Mouse (Mus musculus) layer of hippocampus, adult 9-11 months (tissue): ENCODE results near the gene D630045J12Rik.

Source experiments
- DNase-seq: peaks from one replicate; pipeline ENCODE4 v3.0.0; 2022

D630045J12Rik gene

DNA sequence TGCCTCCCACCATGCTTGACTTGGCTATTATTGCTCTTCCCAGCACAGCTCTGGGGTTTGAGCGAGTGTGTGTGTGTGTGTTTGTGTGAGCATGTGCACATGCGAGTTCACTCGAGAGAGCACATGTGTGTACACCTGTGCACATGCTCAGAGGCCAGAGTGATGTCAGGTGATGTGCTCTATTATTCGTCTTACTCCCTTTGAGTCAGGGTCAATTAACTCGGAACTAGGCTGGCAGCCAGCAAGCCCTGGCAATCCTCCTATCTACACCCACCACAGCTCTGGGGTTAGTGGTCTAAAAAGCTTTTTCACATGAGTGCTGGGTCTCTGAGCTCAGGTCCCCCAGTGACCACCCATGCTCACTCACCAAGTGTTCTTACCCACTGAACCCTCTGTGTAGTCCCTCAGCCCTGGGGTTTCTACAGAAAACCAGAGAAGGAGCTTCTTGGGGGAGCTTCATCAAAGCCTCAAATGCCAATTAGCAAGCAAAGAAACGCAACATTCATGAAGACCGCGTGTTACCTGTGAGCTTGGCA, 11.4 kb downstream of the D630045J12Rik start:
- DNase-seq: no peak

DNA sequence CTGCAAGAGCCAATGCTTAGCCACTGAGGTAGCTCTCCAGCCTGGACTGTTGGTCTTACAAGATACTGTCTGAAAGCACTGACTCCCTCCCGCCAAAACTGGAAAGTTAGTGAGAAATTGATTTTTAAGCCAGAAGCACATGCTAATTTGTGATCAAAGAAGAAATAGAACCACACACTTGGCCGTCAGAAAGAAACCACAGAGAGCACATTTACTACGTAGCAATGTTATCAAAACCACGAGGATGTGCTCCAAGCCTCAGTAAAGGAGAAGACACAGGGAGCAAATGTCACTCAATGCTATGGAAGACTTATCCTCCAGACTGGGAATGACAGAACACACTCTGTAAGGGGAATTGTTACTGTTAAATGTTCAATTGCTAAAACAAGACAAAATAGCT, 12.3 kb downstream of the D630045J12Rik start:
- DNase-seq: no peak

DNA sequence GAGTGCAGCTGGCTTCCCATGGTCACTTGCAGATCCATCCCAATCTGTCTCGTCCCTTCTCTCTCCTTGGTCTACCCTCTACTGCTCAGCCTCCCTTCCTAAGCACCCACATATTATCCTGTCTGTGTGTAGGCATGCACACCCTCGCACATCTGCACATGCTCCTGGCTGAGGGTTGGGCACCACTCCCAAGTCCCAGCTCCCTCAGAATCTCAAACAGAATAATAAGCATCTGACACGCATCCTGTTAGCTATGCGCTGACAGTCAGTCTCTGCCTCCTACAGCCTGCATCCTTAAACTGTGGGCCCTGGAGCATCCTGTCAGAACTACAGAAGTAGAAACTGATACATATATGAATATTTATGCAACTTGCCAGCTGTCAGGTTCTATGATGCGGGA, 13.2 kb downstream of the D630045J12Rik start:
- peak; percentile 83 for DNase-seq

DNA sequence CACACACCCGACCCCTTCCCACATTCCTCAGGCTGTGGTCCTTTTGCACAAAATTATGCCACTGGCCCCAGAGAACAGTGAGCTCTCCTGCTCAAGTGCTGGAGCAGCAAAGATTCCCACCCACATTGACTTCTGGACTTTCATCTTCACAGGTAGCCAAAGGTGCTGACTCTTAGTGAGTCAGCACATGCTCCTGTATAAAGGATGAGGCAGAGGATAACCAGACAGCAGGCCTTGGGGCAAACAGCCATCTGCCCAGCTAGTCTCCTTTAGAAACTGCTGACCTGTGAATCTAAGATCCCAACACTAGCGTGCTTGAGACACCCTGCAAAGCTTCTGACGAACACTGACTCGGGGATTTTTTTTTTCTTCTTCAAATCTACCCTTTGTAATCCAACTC, 15.4 kb downstream of the D630045J12Rik start:
- DNase-seq: no peak

DNA sequence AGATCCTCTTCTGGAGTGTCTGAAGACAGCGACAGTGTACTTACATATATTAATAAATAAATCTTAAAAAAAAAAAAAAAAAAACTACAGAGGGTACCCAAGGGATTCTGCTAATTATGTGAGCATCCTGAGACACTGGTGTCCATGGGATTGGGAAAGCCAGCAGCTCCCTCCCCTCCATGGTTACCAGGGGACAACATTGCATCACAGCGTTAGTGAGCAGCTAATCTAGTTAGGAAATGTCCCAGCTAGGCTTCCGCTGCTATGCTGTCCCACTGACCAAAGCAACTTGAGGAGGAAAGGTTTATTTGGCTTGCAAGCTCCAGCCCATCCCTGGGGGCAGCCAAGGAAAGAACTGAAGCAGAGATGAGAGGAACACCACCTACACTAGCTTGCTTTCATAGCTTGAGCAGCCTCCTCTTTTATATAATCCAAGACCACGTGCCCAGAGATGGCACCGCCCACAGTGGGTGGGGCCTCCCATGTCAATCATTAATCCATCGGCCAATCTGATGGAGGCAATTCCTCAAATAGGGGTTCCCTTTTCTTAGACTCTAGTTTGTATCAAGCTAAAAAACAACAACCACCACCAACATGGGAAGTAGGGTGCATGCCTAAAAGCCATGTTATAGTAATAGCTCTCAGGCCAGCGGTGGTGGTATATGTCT, 17.7 kb downstream of the D630045J12Rik start:
- DNase-seq: no peak

DNA sequence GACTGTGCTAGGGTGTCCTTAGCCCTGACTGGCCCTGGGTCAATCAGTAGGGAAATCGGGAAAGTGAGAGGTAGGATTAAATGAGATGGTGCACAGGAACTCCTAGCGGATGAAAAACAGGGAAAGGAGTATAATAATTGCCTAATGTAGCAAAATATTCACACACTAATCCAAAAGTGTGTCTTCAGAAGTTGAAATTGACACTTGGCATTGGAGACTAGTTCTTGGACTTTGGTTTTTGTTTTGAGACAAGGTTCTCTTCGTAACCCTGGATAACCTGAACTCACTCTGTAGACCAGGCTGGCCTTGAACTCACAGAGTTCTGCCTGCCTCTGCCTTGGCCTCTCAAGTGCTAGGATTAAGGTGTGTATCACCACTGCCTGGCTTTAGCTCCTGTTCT, 20.0 kb downstream of the D630045J12Rik start:
- no peak for DNase-seq

DNA sequence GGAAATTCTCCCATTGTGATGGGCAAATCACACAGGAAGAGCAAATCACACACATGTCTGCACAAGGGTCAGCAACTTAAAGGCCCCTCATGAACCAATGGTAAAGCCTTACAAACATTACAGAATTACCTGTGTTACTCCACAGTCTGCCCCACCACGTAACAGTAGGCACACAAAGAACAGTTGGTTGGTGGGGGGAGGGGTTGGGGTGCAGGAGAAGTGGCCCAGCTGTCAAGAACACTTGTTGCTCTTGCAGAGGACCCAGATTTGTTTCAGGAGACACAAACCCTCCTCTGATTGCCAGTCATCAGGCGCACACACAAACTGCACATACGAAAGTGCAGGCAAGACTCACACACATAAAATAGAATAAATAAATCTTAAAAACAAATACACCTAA, 20.9 kb downstream of the D630045J12Rik start:
- DNase-seq: no peak

DNA sequence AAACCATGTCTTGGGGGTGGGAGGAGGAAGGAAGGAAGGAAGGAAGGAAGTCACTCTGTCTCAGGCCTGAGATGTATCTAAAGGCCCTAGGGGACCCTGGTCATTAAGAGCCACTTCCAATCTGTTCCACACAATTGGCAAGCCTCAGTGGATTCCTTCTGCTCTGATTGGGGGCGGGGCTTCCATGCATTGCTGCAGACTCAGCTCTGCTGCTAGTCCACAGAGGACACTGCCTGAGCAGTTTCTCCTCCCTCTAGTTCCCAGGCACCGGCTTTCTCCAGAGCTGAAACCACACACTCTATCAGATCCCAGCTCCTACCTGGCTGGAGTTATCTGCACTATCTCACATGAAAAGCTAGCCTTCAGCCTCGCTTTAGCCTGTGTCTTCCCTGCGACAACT, 21.8 kb downstream of the D630045J12Rik start:
- DNase-seq: no peak

DNA sequence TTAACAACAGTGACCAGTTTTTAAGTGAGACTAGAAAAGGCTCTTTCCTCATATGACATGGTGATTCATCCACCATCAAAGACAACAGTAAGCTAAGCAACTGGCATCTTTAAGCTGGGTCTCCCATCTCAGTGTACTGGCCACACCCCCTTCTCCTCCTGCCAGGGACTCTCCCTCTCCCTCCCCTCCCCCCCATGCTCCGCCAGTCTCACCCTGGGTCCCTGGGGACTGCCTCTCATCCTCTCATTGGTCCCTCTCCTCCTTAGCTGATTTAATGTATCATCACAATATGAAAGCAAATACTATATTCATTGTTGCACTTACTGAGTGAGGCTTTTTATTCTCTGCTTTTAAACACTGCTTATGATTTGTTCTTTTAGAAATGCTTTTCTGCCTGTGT, 29.7 kb downstream of the D630045J12Rik start:
- no peak for DNase-seq

DNA sequence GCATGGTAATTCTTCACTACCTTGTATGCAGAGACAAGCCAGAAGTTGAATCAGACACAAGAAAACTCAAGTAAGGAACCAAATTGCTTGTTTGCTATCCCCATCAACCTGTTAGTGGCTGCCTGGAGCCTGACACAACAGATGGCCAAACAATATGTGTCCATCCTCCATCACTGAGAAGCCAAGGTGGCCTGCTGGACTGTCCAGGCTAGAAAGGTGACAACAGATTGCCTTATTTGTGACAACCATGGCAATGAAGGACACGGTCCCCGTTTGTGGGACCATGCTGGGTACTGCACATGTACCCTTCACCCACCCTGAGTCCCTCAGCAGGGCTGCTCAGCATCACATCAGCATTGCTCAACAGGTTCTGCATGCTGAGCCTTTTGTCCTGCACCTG, 34.5 kb downstream of the D630045J12Rik start:
- DNase-seq: no peak

DNA sequence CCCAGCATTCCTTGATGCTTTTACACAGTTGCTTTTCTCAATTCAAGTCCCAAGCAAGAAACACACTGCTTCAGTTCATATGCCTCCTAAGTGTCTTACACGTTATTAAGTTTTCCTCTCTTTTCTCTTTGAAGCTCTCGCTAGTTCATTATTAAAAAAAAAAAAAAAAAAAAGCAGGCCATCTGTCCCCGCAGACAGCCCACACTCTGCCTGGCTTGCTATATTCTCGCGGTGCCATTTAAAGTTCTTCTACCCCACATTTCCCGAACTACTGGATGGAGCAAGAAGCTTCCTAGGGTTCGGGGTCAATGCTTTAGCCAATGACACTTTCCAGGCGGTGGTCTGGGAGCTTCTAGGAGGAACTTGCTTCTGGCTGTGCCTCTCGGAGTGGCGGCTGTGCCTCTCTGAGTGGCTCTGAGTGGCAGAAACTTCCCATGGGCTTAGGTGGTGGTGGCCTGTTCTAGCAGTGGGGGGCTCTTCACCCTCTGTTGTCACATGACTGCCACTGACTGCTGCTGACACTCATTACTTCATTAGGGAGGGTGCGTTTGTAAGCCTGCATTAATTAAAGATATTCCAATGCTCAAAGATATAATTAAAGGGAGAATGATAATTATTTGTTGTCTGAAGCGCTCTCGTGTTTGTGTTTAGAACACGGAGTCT, 38.2 kb downstream of the D630045J12Rik start:
- no peak for DNase-seq

DNA sequence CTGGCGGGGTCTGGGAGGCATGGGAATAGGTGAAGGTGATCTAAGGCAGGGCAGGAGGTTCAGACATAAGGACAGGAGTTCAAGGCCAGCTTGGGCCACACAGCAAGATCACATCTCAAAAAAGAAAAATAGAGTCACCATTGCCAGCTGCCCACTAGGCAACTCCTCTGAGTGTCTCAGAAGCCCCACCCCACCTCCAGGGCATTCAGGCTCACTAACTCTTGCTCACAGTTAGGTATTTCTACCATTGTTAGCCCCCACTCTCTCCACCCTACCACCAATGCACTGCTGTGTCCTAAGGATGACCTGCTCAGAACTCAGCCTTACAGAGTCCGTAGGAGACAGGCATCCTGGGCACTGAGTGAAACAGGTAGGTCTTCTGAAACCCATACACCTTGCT, 46.2 kb downstream of the D630045J12Rik start:
- DNase-seq: no peak

DNA sequence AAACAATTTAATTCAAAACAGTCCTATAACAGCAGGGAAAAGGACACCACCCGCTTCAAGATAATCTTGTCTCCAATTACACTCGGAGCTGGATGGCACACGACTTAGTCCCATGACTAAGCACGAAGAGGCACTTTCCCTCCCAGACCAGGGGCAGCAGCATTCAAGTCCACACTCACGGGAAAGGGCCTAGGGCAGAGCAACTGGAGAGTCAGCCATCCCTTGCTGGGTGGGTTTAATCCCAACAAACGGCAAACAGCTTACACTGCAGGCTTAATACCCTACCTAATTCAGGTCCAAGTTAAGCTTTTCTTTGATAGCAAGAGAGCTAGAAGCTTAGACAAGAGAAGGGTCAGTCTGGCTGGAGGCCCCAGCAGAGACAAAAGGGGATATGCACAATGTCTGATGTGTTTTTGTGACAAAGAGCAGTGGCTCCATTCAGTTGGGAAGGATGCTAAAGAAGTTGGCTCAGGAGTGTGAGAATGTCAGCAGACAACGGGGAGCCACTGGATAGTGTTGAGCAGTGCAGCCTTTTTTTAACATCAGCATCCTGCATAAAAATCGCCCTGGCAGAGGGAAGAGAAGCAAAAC, 46.8 kb downstream of the D630045J12Rik start:
- DNase-seq: no peak

DNA sequence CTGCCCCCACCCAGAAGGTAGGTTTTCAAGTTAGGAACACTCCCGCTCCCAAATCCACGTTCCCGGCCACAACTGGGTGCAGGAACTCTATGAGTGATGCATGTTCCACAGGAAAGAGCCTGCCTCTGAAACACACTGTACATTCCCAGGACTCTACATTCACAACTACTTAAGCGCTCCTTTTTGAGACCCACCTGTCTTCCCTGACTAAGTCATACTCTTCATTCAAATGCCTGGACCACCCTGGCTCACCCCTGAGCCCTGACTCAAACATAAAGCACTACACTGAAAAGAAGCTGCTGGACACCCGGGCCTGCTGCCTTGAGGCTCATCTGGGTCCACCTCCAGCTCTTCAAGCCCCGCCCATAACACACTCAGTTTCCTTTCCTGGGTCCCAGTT, 48.4 kb downstream of the D630045J12Rik start:
- no peak for DNase-seq

DNA sequence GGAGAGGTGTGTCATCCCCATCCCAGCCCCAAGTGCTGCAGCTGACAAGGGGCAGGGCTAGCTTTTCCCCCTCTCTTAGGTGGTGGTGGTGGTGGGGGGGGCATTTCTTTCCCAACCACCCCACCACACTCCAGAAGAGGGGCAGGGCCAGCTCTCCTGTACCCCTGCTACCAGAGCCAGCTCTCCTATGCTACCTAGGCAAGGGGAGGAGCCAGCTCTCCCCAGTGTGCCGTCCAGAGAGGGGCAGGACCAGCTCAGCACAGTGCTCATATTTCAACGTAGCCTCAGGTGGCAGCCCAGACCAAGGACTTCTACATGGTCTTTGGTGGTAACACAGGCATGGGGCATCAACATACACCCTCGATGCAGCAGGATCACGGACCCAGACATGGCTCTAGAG, 50.0 kb downstream of the D630045J12Rik start:
- no peak for DNase-seq

DNA sequence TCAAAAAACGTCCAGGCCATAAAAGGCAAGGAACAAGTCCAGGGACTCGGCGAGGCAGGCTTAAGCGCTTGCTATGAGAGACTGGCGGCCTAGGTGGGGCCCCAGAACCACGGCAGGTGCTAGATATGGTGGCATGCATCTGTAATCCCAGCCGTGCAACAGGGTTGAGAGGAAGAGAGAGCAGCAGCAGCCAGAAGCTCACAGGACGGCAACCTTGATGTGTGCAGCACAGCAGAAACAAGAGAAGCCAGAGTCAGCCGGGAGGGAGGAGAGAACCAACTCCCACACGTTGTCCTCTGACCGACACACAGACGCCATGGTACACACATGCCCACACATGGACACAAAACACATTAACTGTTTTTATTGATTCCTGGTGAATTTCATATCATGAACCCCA, 51.0 kb downstream of the D630045J12Rik start:
- no peak for DNase-seq

DNA sequence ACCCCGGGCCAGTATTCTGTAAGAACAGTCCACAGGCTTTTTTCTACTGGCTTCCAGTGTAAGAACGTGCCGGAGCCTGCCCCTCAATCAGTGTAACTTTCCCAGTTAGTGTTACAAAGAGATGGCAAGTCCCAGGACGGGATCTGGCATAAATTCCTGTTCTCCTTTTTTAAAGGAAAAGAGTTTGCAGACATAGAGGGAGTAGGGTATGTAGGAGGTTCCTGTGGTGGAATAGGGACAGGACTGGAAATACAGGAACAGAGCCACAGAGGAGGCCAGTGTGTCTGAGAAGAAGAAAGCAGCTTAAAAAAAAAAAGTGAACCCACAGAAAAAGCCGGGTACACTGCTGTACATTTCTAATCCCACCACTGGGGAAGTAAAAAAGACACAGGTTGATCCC, 52.3 kb downstream of the D630045J12Rik start:
- DNase-seq: no peak

DNA sequence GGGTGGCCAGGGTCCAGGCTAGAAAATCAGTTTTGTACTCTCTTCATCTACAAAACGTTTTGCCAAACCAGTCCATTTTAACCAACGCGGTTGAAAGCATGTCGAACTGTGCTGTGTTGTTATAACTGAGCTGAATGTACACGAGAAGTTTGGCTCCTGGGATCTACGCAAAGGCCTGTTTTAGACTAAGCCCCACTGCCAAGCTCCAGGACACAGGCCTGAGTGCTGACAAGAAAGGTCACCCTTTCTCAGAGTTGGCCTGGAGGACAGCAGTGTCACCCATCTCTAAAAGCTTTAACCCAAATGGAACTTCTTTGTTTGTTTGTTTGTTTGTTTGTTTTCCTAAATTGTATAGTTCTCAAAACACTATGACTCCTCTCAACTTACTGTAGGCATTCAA, 54.2 kb downstream of the D630045J12Rik start:
- DNase-seq: no peak

DNA sequence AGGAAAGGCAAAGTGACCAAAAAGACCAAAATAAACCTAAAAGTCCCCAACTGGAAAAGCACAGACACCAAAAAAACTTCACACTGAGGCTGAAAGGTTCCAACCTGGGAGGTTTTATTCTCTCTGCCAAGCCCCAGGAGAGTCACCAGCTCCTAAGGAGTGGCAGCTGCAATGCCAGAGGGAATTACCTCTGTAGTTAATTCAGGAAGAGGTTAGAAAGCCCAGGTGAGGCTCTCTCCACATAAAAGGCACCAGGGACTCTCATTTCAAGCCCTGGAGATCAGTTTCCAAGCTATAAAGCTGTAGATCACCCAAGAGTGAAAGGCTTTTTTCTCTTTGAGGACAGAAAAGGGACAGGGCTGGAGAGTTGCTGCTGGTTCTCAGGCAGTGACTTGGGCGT, 55.1 kb downstream of the D630045J12Rik start:
- DNase-seq: no peak

DNA sequence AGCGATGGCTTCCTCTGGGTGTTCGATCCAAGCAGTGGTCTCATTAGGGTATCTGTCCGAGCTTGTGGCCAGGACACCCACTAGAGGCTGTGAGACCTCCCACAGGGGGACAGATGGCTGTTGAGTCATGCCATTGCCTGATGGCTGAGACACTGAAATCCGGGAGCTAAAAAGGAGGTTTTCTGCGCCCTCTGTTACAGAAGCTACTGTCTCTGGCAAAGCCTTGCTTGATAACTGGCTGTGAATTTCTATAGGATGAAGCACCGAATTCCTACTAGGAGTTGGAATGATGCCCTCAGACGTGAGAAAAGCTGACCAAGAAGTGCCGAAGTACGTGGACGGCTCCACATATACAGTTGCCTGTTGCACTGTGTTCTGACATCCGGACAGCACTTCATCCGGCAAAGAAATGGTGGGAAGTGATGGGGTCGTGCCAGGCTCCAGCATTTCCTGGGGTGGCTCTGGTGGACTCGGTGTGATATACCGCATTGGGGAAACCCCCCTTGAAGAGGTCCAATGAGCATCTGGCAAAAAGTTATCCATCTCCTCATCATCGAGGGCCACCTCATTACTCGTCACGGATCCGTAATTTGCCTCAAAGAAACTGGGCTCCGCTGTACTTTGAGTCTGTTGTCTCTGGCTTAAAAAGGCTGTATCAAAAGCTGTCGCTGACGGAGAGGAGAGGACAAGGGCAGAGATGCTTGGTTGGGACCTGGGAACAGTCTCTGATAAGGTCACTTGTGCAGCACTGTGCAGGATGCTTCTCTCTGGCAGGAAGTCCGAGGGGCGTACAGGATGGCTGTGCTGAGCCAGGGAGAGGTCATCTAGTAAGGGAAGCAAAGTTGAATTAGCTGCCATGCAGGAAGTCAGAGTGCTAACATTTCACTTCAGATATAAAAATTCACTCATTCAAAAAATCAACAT, 57.3 kb downstream of the D630045J12Rik start:
- peak; percentile 57 for DNase-seq

DNA sequence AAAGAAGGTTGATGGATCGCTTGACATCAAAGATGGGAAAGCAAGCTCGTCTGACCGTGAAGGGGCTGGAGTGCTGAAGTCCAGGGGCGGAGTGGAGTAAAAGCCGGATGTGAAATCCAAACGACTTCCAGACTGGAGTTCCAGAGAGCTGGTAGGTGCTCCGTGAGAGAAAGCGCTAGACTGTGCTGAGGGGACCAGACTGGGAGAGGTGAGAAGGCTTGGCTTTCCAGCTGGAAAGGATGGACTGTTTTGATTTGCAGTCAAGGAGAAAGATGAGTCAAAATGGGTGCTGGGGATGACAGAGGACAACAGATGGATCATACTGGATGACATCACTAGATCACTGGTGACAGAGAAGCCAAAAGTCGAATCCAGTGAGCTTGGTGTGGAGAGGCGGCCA, 58.5 kb downstream of the D630045J12Rik start:
- DNase-seq: no peak

DNA sequence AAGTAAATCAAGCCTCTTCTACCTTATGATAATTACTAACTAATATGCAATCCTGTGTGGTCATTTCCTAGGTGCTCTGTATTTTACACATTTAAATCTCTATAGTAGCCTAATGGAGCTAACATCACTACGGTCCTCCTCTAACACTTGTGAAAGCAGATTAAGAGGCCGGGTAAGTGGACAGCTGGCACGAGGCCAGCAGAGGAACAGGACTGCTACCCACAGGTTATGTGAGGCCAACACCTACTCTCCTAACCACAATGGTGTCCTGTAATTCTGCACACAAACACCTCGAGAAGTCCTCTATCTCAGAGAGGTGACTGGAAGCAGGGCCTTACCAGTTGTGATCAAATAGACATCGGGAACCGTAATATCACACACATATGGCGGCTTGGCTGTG, 59.8 kb downstream of the D630045J12Rik start:
- DNase-seq: no peak

DNA sequence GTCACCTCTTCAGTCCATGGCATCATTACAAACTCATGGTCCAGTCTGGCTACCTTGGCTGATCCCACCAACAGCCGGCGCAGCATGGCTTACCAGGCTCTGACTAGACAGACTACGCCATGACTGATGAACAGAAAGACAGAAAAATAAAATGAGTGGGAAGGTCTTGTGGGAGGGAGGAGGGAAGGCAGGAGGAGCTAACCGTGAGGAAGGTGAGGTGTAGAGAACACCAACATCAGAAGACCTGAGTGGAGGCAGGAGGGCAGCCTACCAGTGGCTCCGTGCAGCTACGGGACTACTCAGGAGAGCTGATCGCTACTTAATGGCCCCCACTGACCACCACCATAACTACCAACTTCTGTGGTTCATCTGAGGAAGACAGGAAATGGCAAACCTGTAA, 60.9 kb downstream of the D630045J12Rik start:
- no peak for DNase-seq
